Mouse (Mus musculus) heart, adult 11 months (tissue): ENCODE measurements around the gene Coq8b.
"Not testable (repeated sequence)": the region's sequence is repeated elsewhere in the genome, so short reads cannot be mapped to it uniquely, and the experiment has no call there.

Experiments used
- DNase-seq: peaks from one replicate; pipeline ENCODE4 v3.0.0; 2022

Coq8b gene

GRCm38 (mm10) chr7:27230781-27231180 lies 2.0 kb upstream of the Coq8b start:
- DNase-seq = no peak

- peak; percentile 98 for DNase-seq
These were observed 1.0 kb upstream of the Coq8b start for GRCm38 (mm10) chr7:27231693-27232331.

- no peak for DNase-seq
These were observed 477 bp downstream of the Coq8b start for GRCm38 (mm10) chr7:27233300-27233699.

GRCm38 (mm10) chr7:27235726-27236125 lies 2.9 kb downstream of the Coq8b start:
- no peak for DNase-seq

GRCm38 (mm10) chr7:27237527-27237926 lies 4.7 kb downstream of the Coq8b start:
- DNase-seq = no peak

GRCm38 (mm10) chr7:27238568-27238967 lies 5.7 kb downstream of the Coq8b start:
- no peak for DNase-seq

GRCm38 (mm10) chr7:27243211-27243610 lies 10.4 kb downstream of the Coq8b start:
- DNase-seq = no peak

GRCm38 (mm10) chr7:27244088-27244487 lies 11.3 kb downstream of the Coq8b start:
- not testable (repeated sequence) for DNase-seq

GRCm38 (mm10) chr7:27249146-27249545 lies 16.3 kb downstream of the Coq8b start:
- no peak for DNase-seq

GRCm38 (mm10) chr7:27249928-27250327 lies 17.1 kb downstream of the Coq8b start:
- DNase-seq = no peak

- no peak for DNase-seq
These were observed 19.1 kb downstream of the Coq8b start for GRCm38 (mm10) chr7:27251946-27252345.

GRCm38 (mm10) chr7:27255721-27256120 lies 22.9 kb downstream of the Coq8b start:
- peak; percentile 92 for DNase-seq

GRCm38 (mm10) chr7:27257046-27257851 lies 24.4 kb downstream of the Coq8b start:
- peak; percentile 95 for DNase-seq

- DNase-seq = no peak
These were observed 25.0 kb downstream of the Coq8b start for GRCm38 (mm10) chr7:27257852-27258204.

- DNase-seq = peak; percentile 99
These were observed 25.5 kb downstream of the Coq8b start, which contains the start of gene Numbl for GRCm38 (mm10) chr7:27258205-27258899. Gene Numbl (plus strand): TSS chr7:27258433.

GRCm38 (mm10) chr7:27259271-27259721 lies 26.5 kb downstream of the Coq8b start:
- DNase-seq = peak; percentile 96

GRCm38 (mm10) chr7:27259771-27260170 lies 26.9 kb downstream of the Coq8b start:
- DNase-seq = no peak

GRCm38 (mm10) chr7:27260856-27261255 lies 28.0 kb downstream of the Coq8b start:
- DNase-seq = peak; percentile 91

- peak; percentile 91 for DNase-seq
These were observed 29.1 kb downstream of the Coq8b start for GRCm38 (mm10) chr7:27261888-27262287.

GRCm38 (mm10) chr7:27264761-27265160 lies 31.9 kb downstream of the Coq8b start:
- DNase-seq = no peak

GRCm38 (mm10) chr7:27266515-27267128 lies 33.8 kb downstream of the Coq8b start:
- no peak for DNase-seq

- DNase-seq = no peak
These were observed 38.6 kb downstream of the Coq8b start for GRCm38 (mm10) chr7:27271423-27271822.

- no peak for DNase-seq
These were observed 41.0 kb downstream of the Coq8b start for GRCm38 (mm10) chr7:27273739-27274351.
